Mouse (Mus musculus): ENCODE data around the gene Prkca. TPM values are rescaled to one million over a fixed set of nuclear protein-coding genes. Genes with fewer than 3 reads are reported as not detected.

Prkca gene
- polyA plus RNA-seq, 1 experiment = 16.8 TPM

DNA sequence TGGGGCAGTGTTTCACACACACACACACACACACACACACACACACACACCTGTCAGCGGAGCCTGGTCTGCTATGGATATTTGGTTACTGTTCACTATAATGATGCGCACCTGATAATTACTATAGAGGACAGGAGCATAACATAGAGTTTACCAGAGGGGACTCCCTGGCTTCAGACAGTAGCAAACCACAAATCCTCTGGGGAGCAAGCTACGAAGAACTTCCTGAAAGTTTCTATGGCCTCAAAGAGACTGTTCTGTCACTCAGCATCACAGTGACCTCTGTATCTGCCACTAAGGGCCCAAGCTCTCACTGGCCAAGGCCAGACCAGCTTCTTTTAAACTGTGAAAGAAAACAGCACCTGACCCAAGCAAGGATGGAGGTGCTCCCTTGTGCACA lies 229.6 kb downstream of the Prkca start:
- WGBS = 95% methylated on average over 3 of the region's 3 CpGs
- no peak for DNase-seq
- Histone ChIP-seq H3K27me3 (ENCODE audit: control insufficient read depth, insufficient read depth, low read length) (no peaks in the 10 kb centered on the region), H3K27ac (ENCODE audit: insufficient read depth, low read length) (no peak overlapping the region), H3K4me1 (ENCODE audit: control insufficient read depth, insufficient read depth, low read length) (peaks cover 5% of the 10 kb centered on the region), H3K4me3 (replicated peaks; ENCODE audit: insufficient read depth, low read depth, low read length) (no peak overlapping the region)
- TF ChIP-seq CTCF (IDR thresholded peaks at IDR 0.05; ENCODE audit: borderline replicate concordance, insufficient read depth, low read depth, low read length) = no peak

DNA sequence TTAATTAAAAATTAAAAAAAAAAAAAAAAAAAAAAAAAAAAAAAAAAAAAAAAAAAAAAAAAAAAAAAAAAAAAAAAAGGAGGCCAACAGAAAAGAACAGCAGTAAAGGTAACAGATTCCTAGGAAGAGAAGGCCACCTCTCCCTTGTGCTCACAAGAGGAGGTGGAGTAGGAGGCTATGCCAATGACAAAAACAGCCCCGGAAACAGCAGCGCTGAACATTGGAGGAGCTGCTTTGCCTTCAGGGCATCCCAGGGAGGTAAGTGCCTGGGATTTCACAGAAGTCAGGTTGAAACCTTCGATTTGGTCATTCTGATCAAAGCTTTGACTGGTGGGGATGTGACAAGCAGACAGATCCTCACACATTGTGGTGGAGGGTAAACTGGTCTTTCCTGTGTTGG lies 231.3 kb downstream of the Prkca start:
- WGBS = 74% methylated on average over 3 of the region's 3 CpGs
- no peak for TF ChIP-seq POLR2A (IDR thresholded peaks at IDR 0.05; ENCODE audit: borderline replicate concordance, insufficient read depth, low read length)
- no peak for TF ChIP-seq CTCF (IDR thresholded peaks at IDR 0.05; ENCODE audit: borderline replicate concordance, insufficient read depth, low read depth, low read length)
- H3K4me1 ChIP-seq (ENCODE audit: control insufficient read depth, insufficient read depth, low read length) = no peaks in the 10 kb centered on the region; the same call in 1 of the 2 replicates
- no peaks in the 10 kb centered on the region for H3K27me3 ChIP-seq (ENCODE audit: control insufficient read depth, insufficient read depth, low read length)
- H3K4me3 ChIP-seq (replicated peaks; ENCODE audit: insufficient read depth, low read depth, low read length) = no peak overlapping the region
- no peak for DNase-seq
- H3K27ac ChIP-seq (ENCODE audit: insufficient read depth, low read length) = no peak overlapping the region

DNA sequence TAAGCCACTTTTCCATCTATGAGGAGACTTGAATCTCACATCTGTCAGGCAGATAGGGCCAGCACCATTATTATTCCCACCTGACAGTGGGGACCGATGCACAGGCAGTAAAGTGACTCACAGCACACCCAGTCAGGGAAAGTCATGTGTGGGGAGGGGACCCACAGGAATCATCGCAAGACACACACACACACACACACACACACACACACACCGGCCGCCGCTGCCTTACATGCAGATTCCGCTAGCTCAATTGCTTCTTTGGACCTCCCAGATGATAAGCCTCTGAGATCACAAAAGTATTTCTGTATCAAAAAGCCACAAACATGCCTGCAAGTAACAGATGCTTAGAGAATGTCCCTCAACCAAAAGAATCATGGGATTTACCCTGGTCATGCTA lies 239.6 kb downstream of the Prkca start:
- WGBS = 96% methylated on average over 6 of the region's 6 CpGs
- DNase-seq = no peak
- TF ChIP-seq POLR2A (IDR thresholded peaks at IDR 0.05; ENCODE audit: borderline replicate concordance, insufficient read depth, low read length) = no peak
- no peak for TF ChIP-seq CTCF (IDR thresholded peaks at IDR 0.05; ENCODE audit: borderline replicate concordance, insufficient read depth, low read depth, low read length)
- no peaks in the 10 kb centered on the region for H3K4me1 ChIP-seq (ENCODE audit: control insufficient read depth, insufficient read depth, low read length)
- H3K27me3 ChIP-seq (ENCODE audit: control insufficient read depth, insufficient read depth, low read length) = no peaks in the 10 kb centered on the region
- no peak overlapping the region for H3K27ac ChIP-seq (ENCODE audit: insufficient read depth, low read length)
- H3K4me3 ChIP-seq (replicated peaks; ENCODE audit: insufficient read depth, low read depth, low read length) = no peak overlapping the region

DNA sequence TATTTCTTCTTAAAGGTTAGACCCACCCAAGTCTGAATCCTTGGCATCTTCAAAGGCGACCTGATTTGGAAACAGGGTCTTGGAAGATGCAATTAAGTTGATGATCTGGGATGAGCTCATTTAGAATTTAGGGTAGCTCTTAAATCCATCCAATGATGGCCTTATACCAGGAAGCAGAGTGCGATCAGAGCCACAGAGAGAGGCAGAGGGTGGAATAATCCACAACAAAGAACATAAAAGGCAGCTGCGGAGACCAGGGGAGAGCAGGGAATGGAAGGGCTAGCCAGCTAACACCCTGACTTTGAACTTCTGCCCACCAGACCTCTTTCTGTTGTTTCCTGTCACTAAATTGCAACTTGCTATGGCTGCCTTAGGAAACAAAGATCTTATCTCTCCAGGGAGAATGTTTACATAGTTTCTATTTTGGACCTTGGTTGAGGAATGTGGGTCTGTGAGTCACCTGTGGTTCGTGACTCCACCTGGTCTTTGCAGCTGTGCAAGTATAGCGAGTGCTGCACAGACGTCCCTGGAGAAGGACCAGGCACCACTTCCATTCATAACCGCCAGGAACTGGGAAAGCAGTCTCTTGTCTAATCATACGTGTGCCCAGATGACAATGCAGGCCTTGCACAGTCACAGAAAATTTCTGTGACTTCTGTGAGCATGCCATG lies 242.3 kb downstream of the Prkca start:
- DNase-seq = no peak
- WGBS = 84% methylated on average over 8 of the region's 8 CpGs
- TF ChIP-seq POLR2A (IDR thresholded peaks at IDR 0.05; ENCODE audit: borderline replicate concordance, insufficient read depth, low read length) = no peak
- TF ChIP-seq CTCF (IDR thresholded peaks at IDR 0.05; ENCODE audit: borderline replicate concordance, insufficient read depth, low read depth, low read length) = no peak
- Histone ChIP-seq H3K4me1 (ENCODE audit: control insufficient read depth, insufficient read depth, low read length) (no peaks in the 10 kb centered on the region), H3K4me3 (replicated peaks; ENCODE audit: insufficient read depth, low read depth, low read length) (no peak overlapping the region), H3K27me3 (ENCODE audit: control insufficient read depth, insufficient read depth, low read length) (no peaks in the 10 kb centered on the region), H3K27ac (ENCODE audit: insufficient read depth, low read length) (no peak overlapping the region)

DNA sequence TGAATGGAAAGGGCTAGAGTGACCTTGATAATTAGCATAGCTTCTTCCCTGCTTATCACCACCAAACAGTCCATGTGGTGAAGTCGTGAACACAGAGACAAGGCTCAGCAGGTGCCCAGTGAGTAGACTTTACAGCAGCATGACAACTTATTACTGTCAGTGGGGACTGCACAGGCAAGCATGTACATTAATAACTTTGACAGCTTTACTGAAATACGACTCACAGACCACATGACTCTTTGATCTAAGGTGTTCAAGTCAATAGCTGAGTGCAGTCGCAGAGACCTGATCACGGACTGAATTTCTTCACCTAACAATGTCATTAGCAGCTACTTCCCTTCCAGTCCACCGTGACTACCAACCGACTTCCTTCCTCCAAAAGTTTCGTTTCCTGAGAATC lies 245.4 kb downstream of the Prkca start:
- 85% methylated on average over 7 of the region's 7 CpGs for WGBS
- TF ChIP-seq CTCF (IDR thresholded peaks at IDR 0.05; ENCODE audit: borderline replicate concordance, insufficient read depth, low read depth, low read length) (no peak), POLR2A (IDR thresholded peaks at IDR 0.05; ENCODE audit: borderline replicate concordance, insufficient read depth, low read length) (no peak)
- DNase-seq = no peak
- H3K27me3 ChIP-seq (ENCODE audit: control insufficient read depth, insufficient read depth, low read length) = no peaks in the 10 kb centered on the region
- no peaks in the 10 kb centered on the region for H3K4me1 ChIP-seq (ENCODE audit: control insufficient read depth, insufficient read depth, low read length)
- H3K27ac ChIP-seq (ENCODE audit: insufficient read depth, low read length) = no peak overlapping the region
- no peak overlapping the region for H3K4me3 ChIP-seq (replicated peaks; ENCODE audit: insufficient read depth, low read depth, low read length)

DNA sequence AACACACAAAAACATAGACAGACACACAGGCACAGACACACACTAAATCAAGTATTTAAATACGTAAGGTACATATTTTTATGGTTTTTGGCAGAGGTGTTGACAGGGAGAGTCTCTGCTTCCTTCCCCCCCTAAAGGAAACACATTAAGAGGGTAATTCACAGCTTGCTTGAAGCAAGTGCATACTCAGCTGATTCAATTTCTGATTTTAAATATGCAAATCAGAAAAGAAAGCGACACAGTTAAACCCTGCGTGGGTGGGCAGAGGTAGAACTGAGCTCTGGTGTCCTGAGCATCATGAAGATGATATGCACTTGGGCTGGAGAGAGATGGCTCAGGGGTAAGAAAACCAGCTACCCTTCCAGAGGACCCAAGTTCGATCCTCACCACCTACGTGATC lies 248.9 kb downstream of the Prkca start:
- Histone ChIP-seq H3K27ac (ENCODE audit: insufficient read depth, low read length) (no peak overlapping the region), H3K4me1 (ENCODE audit: control insufficient read depth, insufficient read depth, low read length) (no peaks in the 10 kb centered on the region), H3K4me3 (replicated peaks; ENCODE audit: insufficient read depth, low read depth, low read length) (no peak overlapping the region), H3K27me3 (ENCODE audit: control insufficient read depth, insufficient read depth, low read length) (no peaks in the 10 kb centered on the region)
- 97% methylated on average over 5 of the region's 5 CpGs for WGBS
- no peak for DNase-seq
- TF ChIP-seq POLR2A (IDR thresholded peaks at IDR 0.05; ENCODE audit: borderline replicate concordance, insufficient read depth, low read length) (no peak), CTCF (IDR thresholded peaks at IDR 0.05; ENCODE audit: borderline replicate concordance, insufficient read depth, low read depth, low read length) (no peak)

DNA sequence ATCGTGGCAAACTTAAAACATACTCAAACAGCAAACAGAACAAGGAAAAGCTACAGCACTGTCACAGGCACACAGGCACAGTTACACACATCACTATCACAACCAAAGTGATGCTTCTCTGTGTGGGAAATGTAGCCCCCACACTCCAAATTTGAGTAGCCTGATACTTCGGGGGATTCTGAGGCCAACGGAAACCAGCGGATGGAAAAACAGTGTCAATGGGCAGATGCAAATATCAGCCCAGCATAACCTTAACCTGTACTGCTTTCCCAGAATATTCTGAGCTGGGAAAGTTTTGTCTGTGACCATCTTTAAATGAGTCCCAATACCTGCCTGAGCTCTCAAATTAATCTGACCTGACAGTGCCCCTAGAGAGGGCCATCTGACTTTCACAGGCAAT lies 250.5 kb downstream of the Prkca start:
- H3K27ac ChIP-seq (ENCODE audit: insufficient read depth, low read length) = no peak overlapping the region
- no peak for TF ChIP-seq CTCF (IDR thresholded peaks at IDR 0.05; ENCODE audit: borderline replicate concordance, insufficient read depth, low read depth, low read length)
- no peak for TF ChIP-seq POLR2A (IDR thresholded peaks at IDR 0.05; ENCODE audit: borderline replicate concordance, insufficient read depth, low read length)
- no peaks in the 10 kb centered on the region for H3K27me3 ChIP-seq (ENCODE audit: control insufficient read depth, insufficient read depth, low read length)
- no peak overlapping the region for H3K4me3 ChIP-seq (replicated peaks; ENCODE audit: insufficient read depth, low read depth, low read length)
- no peaks in the 10 kb centered on the region for H3K4me1 ChIP-seq (ENCODE audit: control insufficient read depth, insufficient read depth, low read length)
- DNase-seq = no peak
- WGBS = 92% methylated on average over 4 of the region's 4 CpGs

DNA sequence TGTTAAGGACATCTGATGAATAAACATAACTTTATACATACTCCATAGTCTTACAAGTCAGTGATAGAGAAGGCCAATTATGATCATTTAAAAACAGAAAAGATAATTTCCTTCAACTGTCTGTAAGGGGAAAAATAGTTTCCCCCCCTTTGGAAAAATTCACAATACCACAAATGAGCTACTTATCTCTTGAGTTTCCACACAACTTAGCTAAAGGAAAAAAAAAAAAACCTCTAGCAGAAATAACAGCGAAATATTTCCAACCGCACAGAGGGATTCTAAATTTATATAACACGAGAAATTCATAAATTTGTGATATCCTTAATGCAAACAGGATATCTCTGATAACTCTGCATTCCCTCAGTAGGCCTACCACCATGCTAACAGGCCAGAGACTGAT lies 252.5 kb downstream of the Prkca start:
- TF ChIP-seq CTCF (IDR thresholded peaks at IDR 0.05; ENCODE audit: borderline replicate concordance, insufficient read depth, low read depth, low read length) = no peak
- no peak for TF ChIP-seq POLR2A (IDR thresholded peaks at IDR 0.05; ENCODE audit: borderline replicate concordance, insufficient read depth, low read length)
- Histone ChIP-seq H3K4me1 (ENCODE audit: control insufficient read depth, insufficient read depth, low read length) (no peaks in the 10 kb centered on the region), H3K27me3 (ENCODE audit: control insufficient read depth, insufficient read depth, low read length) (no peaks in the 10 kb centered on the region), H3K27ac (ENCODE audit: insufficient read depth, low read length) (no peak overlapping the region), H3K4me3 (replicated peaks; ENCODE audit: insufficient read depth, low read depth, low read length) (no peak overlapping the region)
- over 99% methylated on average over 3 of the region's 3 CpGs for WGBS
- DNase-seq = no peak

Measured in cerebellum, adult 2 months (tissue).